Mouse (Mus musculus): ENCODE data around the gene Fastkd1. TPM values are rescaled to one million over a fixed set of nuclear protein-coding genes. Genes with fewer than 3 reads are reported as not detected.
A peak's percentile ranks its signal among the peaks of the same experiment; 100 is the strongest.

Gene Fastkd1
- polyA plus RNA-seq (2014; fragmentation: Nextera tagmentation; extraction: Ambion mirVana) = 10.2 and 18.4 TPM in 2 replicates

- WGBS = under 1% methylated on average over 39 of the region's 39 CpGs
- Histone ChIP-seq H3K9ac (ENCODE audit: low read depth, low read length) (peak within 1 kb of the TSS; percentile 76), H3K4me1 (ENCODE audit: control insufficient read depth, insufficient read depth, low read length) (no peaks in the 10 kb centered on the region), H3K4me3 (ENCODE audit: low read length) (peak within 1 kb of the TSS; percentile 89), H3K9me3 (ENCODE audit: control insufficient read depth, low read length) (no peaks in the 10 kb centered on the region), H3K27me3 (ENCODE audit: control insufficient read depth, insufficient read depth, low read length) (no peaks in the 10 kb centered on the region), H3K36me3 (ENCODE audit: control insufficient read depth, insufficient read depth, low read length) (no peaks in the 10 kb centered on the region), H3K27ac (ENCODE audit: low read depth, low read length) (peak within 1 kb of the TSS; percentile 47; the same call in 1 of the 2 replicates), H3K4me2 (replicated peaks; ENCODE audit: low read depth, low read length) (peak within 1 kb of the TSS; percentile 61)
- peak; percentile 98 for ATAC-seq (ENCODE audit: low FRiP score, low TSS enrichment)
Observed at GRCm38 (mm10) chr2:69712981-69713625, at the start of gene Fastkd1. Gene Fastkd1 (minus strand): TSS chr2:69713516.

- H3K4me3 ChIP-seq (ENCODE audit: low read length) = no peak overlapping the region
- 88% methylated on average over 5 of the region's 5 CpGs for WGBS
- no peaks in the 10 kb centered on the region for H3K27me3 ChIP-seq (ENCODE audit: control insufficient read depth, insufficient read depth, low read length)
- no peaks in the 10 kb centered on the region for H3K9me3 ChIP-seq (ENCODE audit: control insufficient read depth, low read length)
- no peak for ATAC-seq (ENCODE audit: low FRiP score, low TSS enrichment)
- H3K9ac ChIP-seq (ENCODE audit: low read depth, low read length) = no peak overlapping the region
- H3K27ac ChIP-seq (ENCODE audit: low read depth, low read length) = no peak overlapping the region
- H3K4me2 ChIP-seq (replicated peaks; ENCODE audit: low read depth, low read length) = no peak overlapping the region
- no peaks in the 10 kb centered on the region for H3K36me3 ChIP-seq (ENCODE audit: control insufficient read depth, insufficient read depth, low read length)
- H3K4me1 ChIP-seq (ENCODE audit: control insufficient read depth, insufficient read depth, low read length) = no peaks in the 10 kb centered on the region
Observed at GRCm38 (mm10) chr2:69760980-69761379, 47.7 kb upstream of the Fastkd1 start.

- H3K4me2 ChIP-seq (replicated peaks; ENCODE audit: low read depth, low read length) = no peak overlapping the region
- H3K9me3 ChIP-seq (ENCODE audit: control insufficient read depth, low read length) = peaks cover 3% of the 10 kb centered on the region; the same call in 1 of the 2 replicates
- WGBS = 97% methylated on average over 1 of the region's 1 CpGs
- H3K4me3 ChIP-seq (ENCODE audit: low read length) = no peak overlapping the region
- no peaks in the 10 kb centered on the region for H3K4me1 ChIP-seq (ENCODE audit: control insufficient read depth, insufficient read depth, low read length)
- no peak overlapping the region for H3K9ac ChIP-seq (ENCODE audit: low read depth, low read length)
- H3K27me3 ChIP-seq (ENCODE audit: control insufficient read depth, insufficient read depth, low read length) = no peaks in the 10 kb centered on the region
- H3K27ac ChIP-seq (ENCODE audit: low read depth, low read length) = no peak overlapping the region
- H3K36me3 ChIP-seq (ENCODE audit: control insufficient read depth, insufficient read depth, low read length) = peaks cover 77% of the 10 kb centered on the region
- no peak for ATAC-seq (ENCODE audit: low FRiP score, low TSS enrichment)
Observed at GRCm38 (mm10) chr2:69745091-69745490, 31.8 kb upstream of the Fastkd1 start.

GRCm38 (mm10) chr2:69723519-69723825 is 10.2 kb upstream of the Fastkd1 start:
- no peaks in the 10 kb centered on the region for H3K27me3 ChIP-seq (ENCODE audit: control insufficient read depth, insufficient read depth, low read length)
- no peak; the same call in 1 of the 2 replicates for ATAC-seq (ENCODE audit: low FRiP score, low TSS enrichment)
- H3K4me1 ChIP-seq (ENCODE audit: control insufficient read depth, insufficient read depth, low read length) = peaks cover 7% of the 10 kb centered on the region; the same call in 1 of the 2 replicates
- H3K4me3 ChIP-seq (ENCODE audit: low read length) = peak overlapping the region; percentile 82
- peak overlapping the region; percentile 64 for H3K4me2 ChIP-seq (replicated peaks; ENCODE audit: low read depth, low read length)
- no peaks in the 10 kb centered on the region for H3K9me3 ChIP-seq (ENCODE audit: control insufficient read depth, low read length)
- peak overlapping the region; percentile 84 for H3K27ac ChIP-seq (ENCODE audit: low read depth, low read length)
- under 1% methylated on average over 13 of the region's 13 CpGs for WGBS
- peak overlapping the region; percentile 93 for H3K9ac ChIP-seq (ENCODE audit: low read depth, low read length)
- H3K36me3 ChIP-seq (ENCODE audit: control insufficient read depth, insufficient read depth, low read length) = no peaks in the 10 kb centered on the region; the same call in 1 of the 2 replicates

- peak overlapping the region; percentile 64 for H3K4me2 ChIP-seq (replicated peaks; ENCODE audit: low read depth, low read length)
- WGBS = under 1% methylated on average over 81 of the region's 91 CpGs
- H3K36me3 ChIP-seq (ENCODE audit: control insufficient read depth, insufficient read depth, low read length) = no peaks in the 10 kb centered on the region; the same call in 1 of the 2 replicates
- peak; percentile 95 for ATAC-seq (ENCODE audit: low FRiP score, low TSS enrichment)
- no peaks in the 10 kb centered on the region for H3K9me3 ChIP-seq (ENCODE audit: control insufficient read depth, low read length)
- H3K4me3 ChIP-seq (ENCODE audit: low read length) = peak overlapping the region; percentile 82
- H3K4me1 ChIP-seq (ENCODE audit: control insufficient read depth, insufficient read depth, low read length) = peaks cover 7% of the 10 kb centered on the region; the same call in 1 of the 2 replicates
- peak overlapping the region; percentile 93 for H3K9ac ChIP-seq (ENCODE audit: low read depth, low read length)
- H3K27me3 ChIP-seq (ENCODE audit: control insufficient read depth, insufficient read depth, low read length) = no peaks in the 10 kb centered on the region
- peak overlapping the region; percentile 84 for H3K27ac ChIP-seq (ENCODE audit: low read depth, low read length)
Observed at GRCm38 (mm10) chr2:69722650-69723518, 9.6 kb upstream of the Fastkd1 start.

- H3K4me3 ChIP-seq (ENCODE audit: low read length) = peak within 1 kb of the TSS; percentile 82
- H3K9ac ChIP-seq (ENCODE audit: low read depth, low read length) = peak within 1 kb of the TSS; percentile 93
- H3K27me3 ChIP-seq (ENCODE audit: control insufficient read depth, insufficient read depth, low read length) = no peaks in the 10 kb centered on the region
- H3K4me1 ChIP-seq (ENCODE audit: control insufficient read depth, insufficient read depth, low read length) = peaks cover 7% of the 10 kb centered on the region; the same call in 1 of the 2 replicates
- H3K9me3 ChIP-seq (ENCODE audit: control insufficient read depth, low read length) = no peaks in the 10 kb centered on the region
- H3K36me3 ChIP-seq (ENCODE audit: control insufficient read depth, insufficient read depth, low read length) = no peaks in the 10 kb centered on the region; the same call in 1 of the 2 replicates
- peak within 1 kb of the TSS; percentile 84 for H3K27ac ChIP-seq (ENCODE audit: low read depth, low read length)
- WGBS = 6% methylated on average over 12 of the region's 12 CpGs
- ATAC-seq (ENCODE audit: low FRiP score, low TSS enrichment) = peak; percentile 26
- H3K4me2 ChIP-seq (replicated peaks; ENCODE audit: low read depth, low read length) = peak within 1 kb of the TSS; percentile 64
Observed at GRCm38 (mm10) chr2:69722273-69722649, 8.9 kb upstream of the Fastkd1 start, which contains the start of gene Ppig. Gene Ppig (plus strand): TSS chr2:69722545.

GRCm38 (mm10) chr2:69719121-69719520 is 5.8 kb upstream of the Fastkd1 start:
- H3K27me3 ChIP-seq (ENCODE audit: control insufficient read depth, insufficient read depth, low read length) = no peaks in the 10 kb centered on the region
- H3K27ac ChIP-seq (ENCODE audit: low read depth, low read length) = no peak overlapping the region
- no peak overlapping the region for H3K4me3 ChIP-seq (ENCODE audit: low read length)
- ATAC-seq (ENCODE audit: low FRiP score, low TSS enrichment) = no peak
- no peaks in the 10 kb centered on the region for H3K9me3 ChIP-seq (ENCODE audit: control insufficient read depth, low read length)
- H3K4me2 ChIP-seq (replicated peaks; ENCODE audit: low read depth, low read length) = no peak overlapping the region
- H3K36me3 ChIP-seq (ENCODE audit: control insufficient read depth, insufficient read depth, low read length) = no peaks in the 10 kb centered on the region
- H3K9ac ChIP-seq (ENCODE audit: low read depth, low read length) = no peak overlapping the region
- peaks cover 2% of the 10 kb centered on the region; the same call in 1 of the 2 replicates for H3K4me1 ChIP-seq (ENCODE audit: control insufficient read depth, insufficient read depth, low read length)
- WGBS = 89% methylated on average over 1 of the region's 1 CpGs

- H3K27me3 ChIP-seq (ENCODE audit: control insufficient read depth, insufficient read depth, low read length) = no peaks in the 10 kb centered on the region
- no peaks in the 10 kb centered on the region for H3K36me3 ChIP-seq (ENCODE audit: control insufficient read depth, insufficient read depth, low read length)
- no peak overlapping the region for H3K27ac ChIP-seq (ENCODE audit: low read depth, low read length)
- H3K4me1 ChIP-seq (ENCODE audit: control insufficient read depth, insufficient read depth, low read length) = no peaks in the 10 kb centered on the region
- WGBS = 80% methylated on average over 3 of the region's 3 CpGs
- no peak overlapping the region for H3K4me3 ChIP-seq (ENCODE audit: low read length)
- ATAC-seq (ENCODE audit: low FRiP score, low TSS enrichment) = no peak
- no peaks in the 10 kb centered on the region for H3K9me3 ChIP-seq (ENCODE audit: control insufficient read depth, low read length)
- no peak overlapping the region for H3K9ac ChIP-seq (ENCODE audit: low read depth, low read length)
- no peak overlapping the region for H3K4me2 ChIP-seq (replicated peaks; ENCODE audit: low read depth, low read length)
Observed at GRCm38 (mm10) chr2:69716483-69716882, 3.2 kb upstream of the Fastkd1 start.

GRCm38 (mm10) chr2:69714126-69714525 is 810 bp upstream of the Fastkd1 start:
- Histone ChIP-seq H3K36me3 (ENCODE audit: control insufficient read depth, insufficient read depth, low read length) (no peaks in the 10 kb centered on the region), H3K27ac (ENCODE audit: low read depth, low read length) (no peak overlapping the region), H3K27me3 (ENCODE audit: control insufficient read depth, insufficient read depth, low read length) (no peaks in the 10 kb centered on the region), H3K4me2 (replicated peaks; ENCODE audit: low read depth, low read length) (no peak overlapping the region), H3K4me1 (ENCODE audit: control insufficient read depth, insufficient read depth, low read length) (no peaks in the 10 kb centered on the region), H3K9me3 (ENCODE audit: control insufficient read depth, low read length) (no peaks in the 10 kb centered on the region), H3K4me3 (ENCODE audit: low read length) (no peak overlapping the region), H3K9ac (ENCODE audit: low read depth, low read length) (no peak overlapping the region)
- 86% methylated on average over 5 of the region's 5 CpGs for WGBS
- no peak for ATAC-seq (ENCODE audit: low FRiP score, low TSS enrichment)

All from kidney, embryonic 14.5 days (tissue).